Mouse (Mus musculus) cerebellum, postnatal 10 days (tissue): ENCODE data around the gene Adamts12.

Experiments used
- DNase-seq, 2 experiments: peaks; one replicate each; pipeline ENCODE4 v3.0.0; 2021; ENCODE audit warnings: mixed read lengths in 2 of 2

Adamts12 gene

GRCm38 (mm10) chr15:11082961-11083569 lies 18.5 kb downstream of the Adamts12 start:
- DNase-seq: no peak

GRCm38 (mm10) chr15:11083678-11084077 lies 19.1 kb downstream of the Adamts12 start:
- no peak for DNase-seq

- DNase-seq: no peak
Observed at GRCm38 (mm10) chr15:11084241-11084992, 19.8 kb downstream of the Adamts12 start.

GRCm38 (mm10) chr15:11084993-11085365 lies 20.4 kb downstream of the Adamts12 start:
- no peak for DNase-seq

GRCm38 (mm10) chr15:11089494-11089893 lies 24.9 kb downstream of the Adamts12 start:
- DNase-seq: no peak

- no peak for DNase-seq
Observed at GRCm38 (mm10) chr15:11095566-11095965, 31.0 kb downstream of the Adamts12 start.

- DNase-seq: peak; percentile 10 to 16
Observed at GRCm38 (mm10) chr15:11097967-11098702, 33.5 kb downstream of the Adamts12 start.

GRCm38 (mm10) chr15:11098940-11099339 lies 34.4 kb downstream of the Adamts12 start:
- no peak for DNase-seq

- no peak for DNase-seq
Observed at GRCm38 (mm10) chr15:11100917-11101316, 36.3 kb downstream of the Adamts12 start.

GRCm38 (mm10) chr15:11105101-11105500 lies 40.5 kb downstream of the Adamts12 start:
- DNase-seq: no peak

GRCm38 (mm10) chr15:11107376-11107775 lies 42.8 kb downstream of the Adamts12 start:
- no peak for DNase-seq

GRCm38 (mm10) chr15:11114631-11115197 lies 50.1 kb downstream of the Adamts12 start:
- peak in 1 of 2 experiments; percentile 10 for DNase-seq

- peak; percentile 3 to 6 for DNase-seq
Observed at GRCm38 (mm10) chr15:11116303-11116702, 51.7 kb downstream of the Adamts12 start.

- no peak for DNase-seq
Observed at GRCm38 (mm10) chr15:11116853-11117252, 52.3 kb downstream of the Adamts12 start.

GRCm38 (mm10) chr15:11118371-11118770 lies 53.8 kb downstream of the Adamts12 start:
- no peak for DNase-seq

- no peak for DNase-seq
Observed at GRCm38 (mm10) chr15:11121721-11122120, 57.1 kb downstream of the Adamts12 start.

GRCm38 (mm10) chr15:11125361-11125760 lies 60.8 kb downstream of the Adamts12 start:
- DNase-seq: no peak

GRCm38 (mm10) chr15:11128457-11128856 lies 63.9 kb downstream of the Adamts12 start:
- peak; percentile 52 to 70 for DNase-seq

GRCm38 (mm10) chr15:11132586-11133558 lies 68.3 kb downstream of the Adamts12 start:
- no peak for DNase-seq

GRCm38 (mm10) chr15:11145581-11145980 lies 81.0 kb downstream of the Adamts12 start:
- DNase-seq: no peak

- no peak for DNase-seq
Observed at GRCm38 (mm10) chr15:11159386-11159785, 94.8 kb downstream of the Adamts12 start.

- DNase-seq: no peak
Observed at GRCm38 (mm10) chr15:11160759-11161158, 96.2 kb downstream of the Adamts12 start.
